Mouse (Mus musculus) bone marrow, adult 2 months (tissue): Measurements from ENCODE around the gene Auts2.

Experiments
- CTCF ChIP-seq: fragments of 200-500 bp; IDR thresholded peaks from 2 replicates; pipeline ENCODE4 v1.5.1; 2011; ENCODE audit warnings: low read length, control low read depth; ENCODE audit not compliant: control insufficient read depth, insufficient read depth
- POLR2A ChIP-seq: fragments of 200-500 bp; IDR thresholded peaks from 2 replicates; pipeline ENCODE4 v1.6.1; 2011; ENCODE audit warnings: low read depth, mild to moderate bottlenecking, control low read depth, low read length, borderline replicate concordance; ENCODE audit not compliant: control insufficient read depth

DNA sequence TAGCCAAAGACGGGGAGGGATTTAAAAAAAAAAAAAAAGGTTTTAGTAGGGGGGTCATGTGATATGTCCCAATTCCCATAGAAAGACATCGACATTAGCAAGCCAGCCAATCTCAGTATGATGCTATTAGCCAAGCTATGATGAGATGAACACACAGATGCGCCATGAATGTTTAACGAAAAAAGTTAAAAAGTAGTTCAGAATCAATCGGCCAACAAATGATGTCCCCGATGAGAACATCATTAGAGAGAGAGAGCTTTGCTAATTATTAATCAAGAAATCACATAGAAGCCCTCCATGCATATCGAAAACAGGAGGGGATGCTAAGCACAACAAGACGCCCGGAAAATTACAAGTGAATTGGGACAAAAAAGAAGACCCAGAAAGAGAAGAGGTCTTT lies 1077.0 kb downstream of the Auts2 start:
- TF ChIP-seq POLR2A, result no peak
- TF ChIP-seq CTCF, result no peak
